Mouse (Mus musculus): ENCODE results near the gene Il1b. TPM values are rescaled to one million over a fixed set of nuclear protein-coding genes. Genes with fewer than 3 reads are reported as not detected.

The Il1b gene
- polyA plus RNA-seq (2012; rRNA removed), result 0.12 and 0.38 TPM in 2 replicates

DNA sequence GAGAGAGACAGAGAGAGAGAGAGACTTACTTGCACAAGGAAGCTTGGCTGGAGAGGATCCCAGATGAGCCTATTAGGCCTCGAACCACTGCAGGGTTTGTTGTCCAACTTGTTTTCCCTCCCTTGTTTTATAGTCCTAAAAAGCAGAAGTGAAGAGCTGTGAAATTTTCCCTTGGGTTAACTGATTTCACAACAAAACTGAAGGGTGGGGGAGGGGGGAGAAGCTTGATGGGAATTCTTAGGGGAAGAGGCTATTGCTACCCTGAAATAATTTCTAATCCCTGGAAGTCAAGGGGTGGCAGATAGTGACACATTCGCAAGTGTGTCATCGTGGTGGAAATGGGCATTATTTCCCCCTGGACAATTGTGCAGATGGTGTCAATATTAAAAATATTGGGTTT lies at the start of gene Il1b:
Il1b (minus strand) TSS at position 101 of the 400 bp plus-strand sequence.

Other genes with a start within 250 kb of the Il1b start
- gene Chchd5, start 241.4 kb downstream of the Il1b start, polyA plus RNA-seq (2012; rRNA removed), result 22.7 and 27.6 TPM in 2 replicates
- 2.8 and 3.0 TPM in 2 replicates for gene Slc20a1, start 172.4 kb downstream of the Il1b start, polyA plus RNA-seq (2012; rRNA removed)
- 0.23 and 0.36 TPM in 2 replicates for gene Ckap2l, start 73.9 kb downstream of the Il1b start, polyA plus RNA-seq (2012; rRNA removed)
- gene Il1a, start 61.2 kb downstream of the Il1b start, polyA plus RNA-seq (2012; rRNA removed), result 0.04 and 0.24 TPM in 2 replicates
- 0.08 TPM in 1 of 2 replicates, not detected in the other for gene F830045P16Rik, start 165.5 kb upstream of the Il1b start, polyA plus RNA-seq (2012; rRNA removed)
- 9.0 and 10.2 TPM in 2 replicates for gene Sirpa, start 221.7 kb upstream of the Il1b start, polyA plus RNA-seq (2012; rRNA removed)

All from stomach, adult 2 months (tissue).